Mouse (Mus musculus): ENCODE measurements around the gene Grm8.

DNA sequence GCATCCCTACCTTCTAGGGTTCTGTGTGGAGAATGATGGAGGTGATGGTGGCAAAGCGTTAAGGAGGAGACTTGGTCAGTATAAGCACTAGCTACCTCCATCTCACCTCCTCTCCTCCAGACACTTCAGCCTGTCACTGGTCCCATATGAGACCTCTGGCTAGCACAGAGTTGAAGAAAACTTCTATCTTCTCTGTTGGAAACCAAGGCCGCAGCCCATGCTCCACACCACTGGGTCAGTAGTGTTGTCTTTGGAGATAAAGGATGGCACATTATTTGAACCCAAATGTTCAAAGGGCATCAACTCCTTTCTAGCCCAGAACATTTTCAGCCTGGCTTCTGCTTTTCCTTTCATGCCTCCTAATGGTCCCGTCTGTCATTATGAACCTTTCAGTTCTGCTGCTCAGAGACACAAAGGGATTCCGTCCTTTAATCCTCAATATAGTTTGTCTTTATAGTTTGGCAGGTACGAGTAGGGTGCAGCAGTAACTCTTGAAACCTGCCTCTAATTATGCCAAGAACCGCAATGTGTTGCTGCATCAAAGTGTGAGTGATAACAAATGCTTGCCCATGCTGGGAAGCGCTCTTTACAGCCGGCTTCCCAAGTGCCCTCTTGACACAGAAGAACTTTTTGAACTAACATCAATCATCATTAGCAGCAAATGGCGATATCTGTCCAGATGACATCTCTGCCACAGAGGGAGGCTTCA lies 32.2 kb downstream of the Grm8 start:
- no peak for TF ChIP-seq POLR2A (IDR thresholded peaks at IDR 0.05; ENCODE audit: low read depth, low read length)
- TF ChIP-seq CTCF (IDR thresholded peaks at IDR 0.05; ENCODE audit: borderline replicate concordance, insufficient read depth, low read length): no peak

Measured in embryonic fibroblast, embryonic 13.5 days (primary cell).